Mouse (Mus musculus) liver, embryonic 16.5 days (tissue): ENCODE measurements around the gene Zdhhc6. TPM values are rescaled to one million over a fixed set of nuclear protein-coding genes. Genes with fewer than 3 reads are reported as not detected.

Experiments
- ATAC-seq: fragments of 200-750 bp; cut with Nextera tagmentation; 2 replicates; pipeline ENCODE4 v1.8.0; 2017; ENCODE audit warnings: low read depth, mild to moderate bottlenecking, moderate number of reproducible peaks, moderate library complexity
- H3K27ac ChIP-seq: fragments of 300-500 bp; sonication (generic); 2 replicates; pipeline ENCODE4 v1.5.1; 2014; ENCODE audit warnings: mild to moderate bottlenecking, low read length
- H3K27me3 ChIP-seq: fragments of 300-500 bp; sonication (generic); 2 replicates; pipeline ENCODE4 v1.6.1; 2014; ENCODE audit warnings: low read depth, low read length, mixed read lengths; ENCODE audit not compliant: control insufficient read depth, insufficient read depth
- H3K36me3 ChIP-seq: fragments of 300-500 bp; sonication (generic); 2 replicates; pipeline ENCODE4 v1.6.1; 2014; ENCODE audit warnings: mild to moderate bottlenecking; ENCODE audit not compliant: control insufficient read depth, insufficient read depth
- H3K4me1 ChIP-seq: fragments of 300-500 bp; sonication (generic); 2 replicates; pipeline ENCODE4 v1.6.1; 2014; ENCODE audit warnings: low read depth, low read length, mixed read lengths; ENCODE audit not compliant: control insufficient read depth
- H3K4me2 ChIP-seq: fragments of 300-500 bp; sonication (generic); 2 replicates; pipeline ENCODE4 v1.6.1; 2014; ENCODE audit warnings: low read depth, low read length, mixed read lengths
- H3K4me3 ChIP-seq: fragments of 300-500 bp; sonication (generic); 2 replicates; pipeline ENCODE4 v1.5.1; 2014; ENCODE audit warnings: low read depth, mild to moderate bottlenecking, low read length
- H3K9ac ChIP-seq: fragments of 300-500 bp; sonication (generic); 2 replicates; pipeline ENCODE4 v1.6.1; 2014; ENCODE audit warnings: low read depth, low read length
- H3K9me3 ChIP-seq: fragments of 300-500 bp; sonication (generic); replicated peaks from 2 replicates; pipeline ENCODE4 v1.6.1; 2016; ENCODE audit warnings: low read length; ENCODE audit not compliant: control insufficient read depth
- WGBS: fragments of 180-500 bp; shearing (Covaris S2); extraction: QIAGEN DNeasy Blood & Tissue Kit; methylation state at CpG from one replicate; pipeline ENCODE4 v1.1.7; 2014; ENCODE audit not compliant: insufficient replicate concordance; 5-methylcytosine and 5-hydroxymethylcytosine counted together
- polyA plus RNA-seq: library from polyadenylated mRNA; unstranded; fragments of >200 nt; fragmentation: Nextera tagmentation; extraction: Ambion mirVana; gene quantifications from 2 replicates; pipeline ENCODE4 v1.2.1, GENCODE M21; 2015

The Zdhhc6 gene
- polyA plus RNA-seq, 1 experiment from 2014 or later = 48.5 TPM

DNA sequence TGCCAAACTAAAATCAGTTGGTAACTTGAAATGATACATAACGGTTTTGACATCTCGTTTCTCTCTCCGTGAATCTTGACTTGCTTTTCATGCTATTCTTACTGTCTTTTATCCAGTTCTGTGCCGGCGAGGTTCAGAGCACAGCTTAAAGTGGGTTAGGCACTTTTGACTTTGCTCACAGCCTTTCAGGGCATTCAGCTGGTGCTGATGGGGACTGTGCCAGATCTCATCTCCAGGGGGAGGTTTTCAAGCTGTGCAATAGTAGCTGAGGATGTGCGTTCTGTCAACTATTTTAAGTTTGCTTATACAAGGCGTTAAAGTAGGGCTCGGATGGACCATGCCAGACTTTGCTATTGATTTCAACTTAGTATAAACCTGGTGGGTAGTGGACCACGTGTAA, 21.2 kb upstream of the Zdhhc6 start:
- Histone ChIP-seq H3K27me3 (no peaks in the 10 kb centered on the region), H3K9ac (no peak overlapping the region), H3K9me3 (no peaks in the 10 kb centered on the region), H3K4me2 (no peak overlapping the region), H3K36me3 (no peaks in the 10 kb centered on the region; the same call in 1 of the 2 replicates), H3K4me1 (no peaks in the 10 kb centered on the region), H3K27ac (no peak overlapping the region), H3K4me3 (no peak overlapping the region)
- WGBS = 83% methylated on average over 9 of the region's 9 CpGs
- ATAC-seq = no peak

DNA sequence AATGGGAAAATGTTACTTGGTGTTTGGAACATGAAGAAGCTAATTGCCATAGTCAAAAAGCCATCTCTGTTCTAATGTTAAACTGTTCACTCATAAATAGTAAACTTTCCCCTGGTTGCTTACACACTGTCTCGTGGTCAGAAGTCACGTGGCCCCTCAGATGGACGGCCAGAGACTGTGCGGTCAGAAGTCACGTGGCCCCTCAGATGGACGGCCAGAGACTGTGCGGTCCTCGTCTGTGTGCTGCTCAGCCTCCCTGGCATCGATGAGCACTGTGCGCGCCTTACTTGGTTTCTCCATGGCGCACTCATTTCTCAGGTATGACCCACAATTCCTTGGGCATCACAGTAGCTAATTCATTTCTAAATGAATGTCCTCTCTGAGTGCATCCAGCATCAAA, 20.6 kb upstream of the Zdhhc6 start:
- WGBS = 84% methylated on average over 12 of the region's 12 CpGs
- H3K9ac ChIP-seq = no peak overlapping the region
- H3K9me3 ChIP-seq = no peaks in the 10 kb centered on the region
- H3K36me3 ChIP-seq = no peaks in the 10 kb centered on the region; the same call in 1 of the 2 replicates
- ATAC-seq = no peak
- H3K27ac ChIP-seq = no peak overlapping the region
- no peaks in the 10 kb centered on the region for H3K4me1 ChIP-seq
- H3K4me3 ChIP-seq = no peak overlapping the region
- no peak overlapping the region for H3K4me2 ChIP-seq
- no peaks in the 10 kb centered on the region for H3K27me3 ChIP-seq

DNA sequence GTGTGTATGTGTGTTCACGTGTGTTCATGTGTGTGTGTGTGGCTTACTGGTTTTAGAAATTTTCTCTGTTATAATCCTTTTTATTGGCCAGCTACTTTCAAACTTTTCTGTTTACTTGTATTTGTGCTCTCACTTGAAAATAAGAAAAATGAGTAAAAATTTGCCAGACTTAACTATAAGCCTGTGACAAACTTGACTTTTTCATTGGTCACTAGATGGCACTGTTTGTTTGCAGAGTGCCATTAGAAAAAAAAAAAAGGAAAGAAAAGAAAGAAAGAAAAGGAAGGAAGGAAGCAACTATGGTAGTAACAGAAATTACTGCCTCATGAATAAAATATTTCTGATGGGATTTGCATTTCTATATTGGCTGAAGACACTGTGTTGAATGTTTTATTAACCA, 20.0 kb upstream of the Zdhhc6 start:
- no peak for ATAC-seq
- Histone ChIP-seq H3K27me3 (no peaks in the 10 kb centered on the region), H3K4me1 (no peaks in the 10 kb centered on the region), H3K36me3 (no peaks in the 10 kb centered on the region; the same call in 1 of the 2 replicates), H3K9ac (no peak overlapping the region), H3K4me3 (no peak overlapping the region), H3K9me3 (no peaks in the 10 kb centered on the region), H3K4me2 (no peak overlapping the region), H3K27ac (no peak overlapping the region)
- 85% methylated on average over 1 of the region's 1 CpGs for WGBS

DNA sequence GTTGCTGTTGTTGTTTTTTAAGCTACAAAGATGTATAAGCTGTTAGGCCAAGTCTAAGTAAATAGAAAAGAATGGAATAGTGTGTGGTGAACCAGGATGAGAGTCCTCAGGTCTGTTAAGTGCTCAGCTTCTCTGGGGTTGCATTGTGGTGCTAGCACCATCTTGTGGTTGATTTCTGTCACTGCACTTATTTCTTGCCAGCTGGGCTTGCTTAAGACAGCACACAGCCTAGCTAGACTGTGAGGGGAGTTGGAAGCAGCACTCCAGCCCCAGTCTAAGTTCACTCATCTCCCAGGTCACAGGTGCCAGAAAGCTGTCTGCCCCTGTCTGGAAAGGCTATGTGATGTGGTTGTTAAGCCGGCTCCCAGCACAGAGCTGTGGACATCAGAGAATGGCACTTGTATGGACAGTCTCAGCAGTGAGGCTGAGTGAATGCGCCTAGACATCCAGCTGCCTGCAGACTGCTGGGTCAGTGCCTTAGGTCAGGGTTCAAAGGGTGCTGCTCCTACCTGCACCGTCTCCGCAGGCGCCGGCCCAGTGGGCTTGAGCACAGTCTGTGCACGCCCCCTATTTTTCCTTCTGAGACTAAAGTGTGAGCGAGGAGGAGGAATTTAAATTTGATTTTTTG, 16.9 kb upstream of the Zdhhc6 start:
- Histone ChIP-seq H3K4me1 (no peaks in the 10 kb centered on the region), H3K27ac (no peak overlapping the region), H3K36me3 (no peaks in the 10 kb centered on the region; the same call in 1 of the 2 replicates), H3K4me3 (no peak overlapping the region), H3K27me3 (no peaks in the 10 kb centered on the region), H3K9ac (no peak overlapping the region), H3K9me3 (no peaks in the 10 kb centered on the region), H3K4me2 (no peak overlapping the region)
- peak; percentile 50 for ATAC-seq
- 86% methylated on average over 8 of the region's 8 CpGs for WGBS

DNA sequence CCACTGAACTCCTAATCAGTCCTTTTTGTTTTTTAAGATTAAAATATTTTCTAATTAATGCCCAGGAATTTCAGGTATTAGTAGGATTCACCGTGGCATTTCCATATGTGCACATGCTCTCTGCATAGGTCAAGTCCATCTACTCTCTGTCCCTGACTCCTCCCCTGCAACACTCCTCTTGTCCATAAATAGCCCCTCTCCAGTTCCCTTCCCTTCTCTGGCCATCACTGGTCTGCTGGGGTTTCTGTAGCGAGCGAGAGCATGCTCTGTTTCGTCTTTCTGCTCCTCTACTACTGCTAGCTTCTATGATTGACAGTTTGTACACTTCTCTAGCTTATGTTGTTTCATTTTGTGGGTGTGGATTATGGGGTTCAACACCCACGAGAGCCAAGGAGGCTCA, 15.9 kb upstream of the Zdhhc6 start:
- WGBS = 84% methylated on average over 5 of the region's 5 CpGs
- Histone ChIP-seq H3K9me3 (no peaks in the 10 kb centered on the region), H3K36me3 (no peaks in the 10 kb centered on the region; the same call in 1 of the 2 replicates), H3K9ac (no peak overlapping the region), H3K4me1 (no peaks in the 10 kb centered on the region; the same call in 1 of the 2 replicates), H3K4me2 (no peak overlapping the region), H3K27me3 (no peaks in the 10 kb centered on the region), H3K27ac (no peak overlapping the region), H3K4me3 (no peak overlapping the region)
- ATAC-seq = no peak

DNA sequence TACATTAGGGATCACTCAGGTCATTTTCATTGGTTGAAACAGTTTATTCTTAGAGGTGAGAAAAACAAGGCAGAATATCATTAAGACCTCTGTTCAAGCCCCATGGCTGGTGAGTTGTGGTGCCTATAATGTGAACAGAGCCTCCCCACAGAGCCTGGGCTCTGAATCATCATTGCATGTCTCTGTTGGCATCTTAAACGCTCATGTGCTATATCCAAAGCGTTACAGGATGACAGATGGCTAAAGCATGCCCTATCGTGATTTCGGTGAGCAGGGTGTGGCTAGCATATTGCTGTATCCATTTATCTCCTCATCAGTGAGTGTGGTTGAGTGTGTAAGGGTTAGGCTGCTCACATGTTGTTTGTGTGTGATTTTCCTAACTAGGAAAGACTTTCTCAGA, 11.7 kb upstream of the Zdhhc6 start:
- Histone ChIP-seq H3K4me2 (no peak overlapping the region), H3K9me3 (no peaks in the 10 kb centered on the region), H3K27me3 (no peaks in the 10 kb centered on the region), H3K27ac (no peak overlapping the region), H3K4me1 (no peaks in the 10 kb centered on the region; the same call in 1 of the 2 replicates), H3K36me3 (peaks cover 10% of the 10 kb centered on the region), H3K9ac (no peak overlapping the region), H3K4me3 (no peak overlapping the region)
- WGBS = 42% methylated on average over 4 of the region's 4 CpGs
- no peak for ATAC-seq

DNA sequence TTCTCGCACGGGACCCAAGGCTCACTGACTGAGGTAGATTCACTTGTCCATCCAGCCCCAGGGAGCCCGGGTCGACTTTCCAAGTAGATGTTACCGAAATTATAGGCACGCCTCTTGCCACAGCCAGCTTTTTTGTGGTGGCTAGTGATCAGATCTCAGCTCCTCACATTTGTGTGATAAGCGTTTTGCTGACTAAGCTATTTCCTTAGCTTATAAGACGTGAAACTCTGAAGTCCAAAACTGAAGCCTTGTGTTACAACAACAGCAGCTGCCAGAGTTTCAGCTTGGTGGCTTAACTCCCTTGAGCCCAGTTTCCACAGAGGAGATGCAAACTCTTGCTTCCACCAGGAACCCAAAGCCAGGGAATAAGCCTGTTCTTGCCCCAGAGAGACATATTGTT, 6.8 kb upstream of the Zdhhc6 start:
- Histone ChIP-seq H3K9me3 (no peaks in the 10 kb centered on the region), H3K36me3 (peaks cover 14% of the 10 kb centered on the region), H3K27ac (no peak overlapping the region), H3K4me2 (no peak overlapping the region), H3K27me3 (no peaks in the 10 kb centered on the region), H3K4me1 (peaks cover 2% of the 10 kb centered on the region), H3K4me3 (no peak overlapping the region), H3K9ac (no peak overlapping the region)
- WGBS = 84% methylated on average over 8 of the region's 8 CpGs
- ATAC-seq = no peak

DNA sequence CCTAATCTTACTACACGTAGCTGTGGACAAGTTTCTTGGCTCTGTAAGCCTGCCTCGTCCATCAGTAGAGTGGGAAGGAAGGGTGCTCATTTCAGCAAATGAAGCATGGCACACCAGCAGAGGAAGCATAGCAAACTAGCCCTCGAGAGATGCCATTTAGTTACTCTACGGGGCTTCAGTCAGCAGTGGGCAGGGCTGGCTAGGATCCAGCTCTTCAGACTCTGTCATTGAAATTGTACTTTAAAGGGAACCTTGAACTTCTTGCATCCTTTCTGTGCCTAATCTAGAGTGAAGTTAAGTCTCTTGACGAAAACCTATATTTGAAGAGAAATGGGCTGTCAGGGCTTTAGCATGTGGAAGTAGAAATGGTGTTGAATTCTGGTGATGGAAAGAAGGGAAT, 3.7 kb upstream of the Zdhhc6 start:
- H3K9me3 ChIP-seq = no peaks in the 10 kb centered on the region
- no peak overlapping the region for H3K9ac ChIP-seq
- no peak overlapping the region for H3K4me2 ChIP-seq
- no peak overlapping the region for H3K27ac ChIP-seq
- H3K4me3 ChIP-seq = no peak overlapping the region
- H3K36me3 ChIP-seq = peaks cover 14% of the 10 kb centered on the region
- no peak for ATAC-seq
- H3K27me3 ChIP-seq = no peaks in the 10 kb centered on the region
- peaks cover 18% of the 10 kb centered on the region for H3K4me1 ChIP-seq
- WGBS = 61% methylated on average over 5 of the region's 5 CpGs

DNA sequence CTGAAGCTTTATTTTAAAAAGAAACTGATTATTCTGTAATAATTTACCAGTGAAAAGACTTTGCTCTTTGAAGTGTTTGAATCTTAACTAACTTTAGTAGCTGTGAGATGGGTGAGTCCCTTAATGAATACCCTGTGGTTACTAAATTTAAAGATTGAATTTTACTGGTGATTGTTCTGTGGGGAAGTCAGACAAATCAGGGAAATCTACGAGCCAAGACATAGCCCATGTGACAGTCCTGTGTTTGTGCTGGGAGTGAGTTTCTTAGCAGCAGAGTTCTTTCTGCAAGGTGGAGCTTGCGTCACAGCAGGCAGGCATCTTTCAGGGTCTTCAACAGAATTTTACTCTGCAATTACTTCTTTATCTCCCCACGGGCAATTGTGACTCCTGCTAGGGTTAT, 3.2 kb upstream of the Zdhhc6 start:
- H3K9ac ChIP-seq = no peak overlapping the region
- no peak overlapping the region for H3K27ac ChIP-seq
- H3K4me3 ChIP-seq = no peak overlapping the region
- H3K36me3 ChIP-seq = peaks cover 14% of the 10 kb centered on the region
- no peak overlapping the region for H3K4me2 ChIP-seq
- peaks cover 23% of the 10 kb centered on the region for H3K4me1 ChIP-seq
- H3K9me3 ChIP-seq = no peaks in the 10 kb centered on the region
- ATAC-seq = no peak
- 57% methylated on average over 3 of the region's 3 CpGs for WGBS
- H3K27me3 ChIP-seq = no peaks in the 10 kb centered on the region
